Mouse (Mus musculus): ENCODE measurements around the gene 5830473C10Rik.

GRCm38 (mm10) chr5:90584799-90585198 is 23.9 kb downstream of the 5830473C10Rik start:
- TF ChIP-seq MAX (IDR thresholded peaks at IDR 0.05; ENCODE audit: low read depth) (no peak), POLR2A (IDR thresholded peaks at IDR 0.05; ENCODE audit: insufficient read length, low read depth) (no peak), USF1 (IDR thresholded peaks at IDR 0.05; ENCODE audit: low read depth) (no peak)
